Mouse (Mus musculus) heart, adult 9 months (tissue): ENCODE measurements at regions not wholly inside any gene's neighbourhood (a gene's known extent, or its start where the extent isn't known, plus 50 kb on each side); places are given as distances from the start of the nearest gene placed in this dataset.
"Not testable (repeated sequence)": the region's sequence is repeated elsewhere in the genome, so short reads cannot be mapped to it uniquely, and the experiment has no call there.

Experiments used
- DNase-seq, 2 experiments: peaks; one replicate each; pipeline ENCODE4 v3.0.0; 2022; ENCODE audit warnings: low spot score in 2 of 2

DNA sequence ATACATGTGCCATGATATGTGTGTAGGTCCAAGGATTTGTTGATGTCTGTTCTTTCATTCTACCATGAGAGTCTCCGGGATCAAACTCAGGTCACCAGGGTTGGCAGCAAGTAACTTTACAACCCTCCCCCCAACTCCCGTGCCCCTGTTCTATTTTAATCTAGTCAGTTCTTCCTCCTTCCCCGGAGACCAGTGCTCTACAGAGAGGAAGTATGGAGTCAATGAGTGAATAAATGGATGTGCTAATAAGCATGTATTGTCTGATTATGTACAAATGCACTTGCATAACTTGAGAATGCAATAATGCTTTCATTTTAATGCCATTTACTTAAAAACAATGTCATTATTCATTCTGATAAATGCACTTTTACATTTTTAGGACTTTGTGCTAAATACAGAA lies 79.1 kb upstream of the Tbl1xr1 start:
- no peak for DNase-seq

DNA sequence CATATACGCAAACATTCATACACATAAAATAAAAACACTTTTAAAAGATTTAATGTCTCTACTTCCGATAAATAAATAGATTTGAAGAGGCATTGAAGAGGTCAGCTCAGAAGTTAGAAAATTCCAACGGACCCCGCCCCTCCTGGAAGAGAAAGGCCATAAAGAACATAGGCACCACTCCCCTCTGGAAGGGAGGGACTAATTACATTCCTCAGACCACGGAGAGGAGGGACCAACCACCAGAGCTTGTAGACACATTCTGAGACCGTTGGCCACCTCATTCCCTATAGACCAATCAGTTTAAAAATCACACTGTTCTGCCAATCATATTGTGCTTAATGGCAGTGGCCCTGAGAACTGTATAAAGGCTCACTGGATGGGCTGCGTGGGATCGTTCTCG lies 71.0 kb upstream of the Tbl1xr1 start:
- DNase-seq, result no peak

DNA sequence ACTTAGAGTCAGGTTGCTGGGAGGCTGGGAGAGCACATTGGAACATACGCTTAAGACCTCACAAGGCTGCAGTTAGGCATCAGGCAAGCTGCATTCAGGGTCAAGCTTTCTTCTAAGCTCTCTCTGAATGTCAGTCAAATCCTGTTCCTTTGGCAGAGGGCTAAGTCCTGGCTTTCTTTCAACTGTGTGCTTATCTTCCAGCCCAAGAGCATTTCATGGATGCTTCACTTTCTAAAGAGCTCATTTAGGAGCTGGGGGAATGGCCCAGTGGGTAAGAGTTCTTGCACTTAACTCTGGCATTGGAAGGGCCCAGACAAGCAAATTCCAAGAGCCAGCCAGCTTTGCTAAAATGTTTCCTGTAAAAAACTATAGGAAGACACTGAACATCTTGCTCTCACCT lies 70.3 kb upstream of the Tbl1xr1 start:
- peak; percentile 41 to 65 for DNase-seq

DNA sequence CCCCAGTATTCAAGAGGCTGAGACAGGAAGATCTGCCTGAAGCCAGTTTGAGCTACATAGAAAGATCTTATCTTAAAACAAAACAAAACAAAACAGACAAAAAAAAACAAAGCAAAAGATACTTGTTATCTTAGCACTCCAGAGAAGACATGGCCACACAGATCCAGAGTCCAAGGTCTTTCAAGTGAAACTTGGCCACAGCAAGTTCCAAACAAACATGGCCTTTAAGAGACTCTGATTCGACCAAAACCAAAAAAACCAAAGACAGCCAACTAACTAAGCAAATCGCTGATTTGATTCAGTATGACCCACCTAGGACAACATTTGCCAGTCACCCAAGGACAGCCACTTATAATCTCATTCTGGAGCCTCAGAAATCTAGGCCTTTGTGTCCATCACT lies 69.8 kb upstream of the Tbl1xr1 start:
- DNase-seq, result no peak

DNA sequence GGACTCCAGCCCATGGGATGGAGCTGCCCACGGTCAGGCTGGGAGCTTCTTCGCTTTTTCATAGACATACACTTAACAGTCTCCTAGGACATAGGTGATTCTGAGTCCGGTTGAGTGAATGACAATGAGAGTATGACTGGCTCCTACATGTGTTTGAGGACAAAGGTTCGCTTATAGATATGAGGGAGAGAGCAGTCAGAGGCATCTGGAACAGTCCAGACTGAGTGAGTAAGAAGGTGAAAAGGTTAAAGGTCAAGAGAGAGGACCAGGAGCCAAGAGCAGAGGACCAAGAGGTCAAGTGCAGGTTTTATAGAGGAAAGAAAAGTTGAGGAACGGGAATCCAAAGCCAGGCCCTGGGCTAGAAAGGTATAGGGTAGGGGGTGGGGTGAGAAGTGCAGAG lies 68.7 kb upstream of the Tbl1xr1 start:
- DNase-seq, result no peak

DNA sequence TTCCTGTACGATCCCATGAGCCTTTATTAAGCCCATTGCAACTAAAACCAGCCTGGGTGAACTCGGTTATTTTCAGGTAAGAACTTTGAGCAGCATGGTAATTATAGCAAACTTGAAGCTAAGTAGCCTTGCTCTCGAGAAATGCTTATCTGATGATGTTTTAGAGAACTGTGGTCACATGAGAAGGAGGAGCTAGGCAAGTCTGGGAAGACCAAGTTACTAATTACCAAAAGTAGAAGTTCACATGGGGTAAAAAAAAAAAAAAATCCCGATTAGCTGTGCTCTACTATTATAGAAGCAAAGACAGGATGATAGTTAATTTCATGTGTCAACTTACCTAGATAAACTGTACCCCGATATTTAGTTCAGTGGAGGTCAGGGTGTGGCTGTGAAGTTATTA lies 68.0 kb upstream of the Tbl1xr1 start:
- no peak for DNase-seq

DNA sequence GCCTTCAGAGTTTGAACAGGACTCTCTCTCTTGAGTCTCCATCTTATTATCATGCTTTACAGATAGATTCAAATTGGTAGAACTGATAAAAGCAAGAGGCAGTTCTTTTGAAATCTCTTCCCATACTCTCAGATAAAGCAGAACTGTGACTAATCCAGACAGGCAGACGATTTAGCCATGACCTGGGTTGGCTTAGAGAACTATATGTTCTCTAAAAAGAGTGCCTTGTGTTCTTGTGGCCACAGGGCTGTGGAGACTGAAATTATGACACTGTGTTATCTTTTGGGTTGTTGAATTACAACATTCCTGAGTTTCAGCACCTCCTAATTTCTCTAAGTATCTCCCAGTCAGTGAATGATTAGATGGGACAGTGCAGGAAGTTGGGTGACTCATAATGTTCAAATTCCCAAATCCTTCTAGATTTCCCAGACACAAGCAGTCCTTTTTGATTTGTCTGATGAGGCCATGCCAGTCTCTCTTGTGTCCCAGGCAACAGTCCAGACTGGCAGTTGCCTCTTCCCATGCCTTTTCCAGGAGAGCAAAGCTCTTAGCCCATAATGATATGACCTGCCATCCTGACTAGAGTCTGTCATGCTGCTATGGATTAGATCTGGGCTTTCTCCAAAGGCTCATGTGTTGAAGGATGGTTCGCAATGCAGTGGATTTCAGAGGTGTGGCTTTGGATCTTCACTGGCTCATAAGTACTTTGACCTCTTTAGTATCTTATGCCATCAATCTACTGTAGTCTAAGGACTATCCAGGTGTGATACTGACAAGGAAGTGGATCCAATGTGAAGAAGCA lies 66.4 kb upstream of the Tbl1xr1 start:
- DNase-seq, result peak in 1 of 2 experiments; percentile 13

DNA sequence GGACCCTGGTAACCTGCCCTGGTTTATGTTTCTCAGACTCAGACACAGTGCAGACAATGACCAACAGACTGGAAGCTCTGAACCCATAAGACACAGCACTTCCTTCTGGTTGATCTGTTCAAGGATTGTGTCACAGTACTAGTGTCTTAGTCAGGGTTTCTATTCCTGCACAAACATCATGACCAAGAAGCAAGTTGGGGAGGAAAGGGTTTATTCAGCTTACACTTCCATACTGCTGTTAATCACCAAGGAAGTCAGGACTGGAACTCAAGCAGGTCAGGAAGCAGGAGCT lies 65.8 kb upstream of the Tbl1xr1 start:
- not testable (repeated sequence) for DNase-seq

DNA sequence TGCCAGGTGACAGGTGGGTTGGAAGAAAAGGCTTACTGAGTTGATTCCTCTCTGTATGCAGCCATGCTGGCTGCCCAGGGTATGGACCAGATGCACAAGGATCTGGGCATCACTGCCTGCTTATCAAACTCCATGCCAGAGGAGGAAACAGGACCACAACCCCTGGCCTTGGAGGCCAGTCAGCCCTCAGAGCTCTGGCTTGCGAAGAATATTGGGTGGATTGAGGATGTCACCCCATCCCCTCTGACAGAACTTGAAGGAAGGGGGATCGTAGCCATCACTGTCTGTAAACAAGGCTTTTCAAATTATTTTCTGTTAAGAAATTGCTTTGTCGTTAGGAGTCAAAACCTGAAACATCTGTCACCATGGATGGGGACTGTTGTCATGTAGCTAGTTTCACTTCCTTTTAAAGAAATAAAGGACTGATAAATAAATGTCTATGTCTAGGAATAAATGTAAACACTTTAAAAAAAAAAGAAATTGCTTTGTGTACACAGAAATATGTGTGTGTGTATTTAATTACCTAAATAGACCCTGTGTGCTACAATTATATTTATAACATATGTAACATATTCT lies 55.0 kb upstream of the Tbl1xr1 start:
- no peak for DNase-seq

DNA sequence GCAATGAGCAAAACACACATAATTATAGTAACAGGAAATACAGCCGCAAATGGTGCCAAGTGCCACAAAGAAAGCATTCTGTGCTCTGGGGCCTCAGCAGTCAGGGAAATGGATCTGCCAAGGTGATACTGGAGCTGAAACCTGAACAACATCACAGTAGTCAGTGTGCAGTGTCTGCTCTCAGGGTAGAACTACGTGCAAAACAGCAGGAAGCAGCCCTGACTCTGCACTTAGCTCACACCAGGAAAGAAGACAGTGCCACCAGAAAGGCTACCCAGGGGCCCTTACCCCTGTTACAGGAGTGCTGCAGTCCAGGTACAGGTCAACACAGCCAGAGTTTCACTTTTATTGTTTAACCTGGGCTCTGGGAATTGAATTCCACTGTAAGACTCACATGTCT lies 54.0 kb upstream of the Tbl1xr1 start:
- no peak for DNase-seq

DNA sequence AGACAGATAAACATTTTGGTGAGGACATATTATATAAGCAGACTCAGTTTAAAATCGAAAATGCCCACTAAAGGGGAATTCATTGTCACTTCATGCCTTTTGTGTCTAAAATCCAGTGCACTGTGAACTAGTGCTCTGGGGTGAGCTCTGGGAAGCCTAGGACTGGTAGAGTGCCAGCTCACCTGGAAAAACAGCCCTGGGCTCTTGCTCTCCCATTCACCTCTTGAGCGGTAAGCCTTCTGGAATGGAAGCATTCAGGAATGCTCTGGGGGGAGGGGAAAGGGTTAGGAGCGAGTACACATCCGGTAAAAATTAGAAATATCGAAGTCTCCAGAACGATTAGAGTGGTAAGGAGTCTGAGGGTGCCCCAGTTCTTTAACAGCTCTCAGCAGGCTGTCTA lies 53.4 kb upstream of the Tbl1xr1 start:
- no peak for DNase-seq

DNA sequence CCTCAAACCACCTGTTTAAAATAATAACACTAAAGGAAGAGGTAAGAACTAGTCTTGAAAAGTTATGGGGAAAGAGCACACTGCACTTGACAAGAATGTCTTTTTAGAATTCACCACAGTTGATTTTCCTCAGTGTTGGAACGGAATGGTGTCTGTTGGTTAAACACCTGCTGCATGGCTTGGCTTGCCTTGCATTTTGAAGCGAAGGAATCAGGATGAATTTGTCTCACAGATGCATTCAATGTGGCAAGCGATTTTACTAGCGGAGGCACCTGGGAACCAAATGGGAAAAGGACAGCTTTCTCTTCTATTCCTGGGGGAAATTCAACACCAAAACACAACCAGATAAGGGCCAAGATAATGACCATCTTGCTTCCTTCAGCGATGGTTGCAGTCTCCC lies 52.9 kb upstream of the Tbl1xr1 start:
- no peak for DNase-seq

DNA sequence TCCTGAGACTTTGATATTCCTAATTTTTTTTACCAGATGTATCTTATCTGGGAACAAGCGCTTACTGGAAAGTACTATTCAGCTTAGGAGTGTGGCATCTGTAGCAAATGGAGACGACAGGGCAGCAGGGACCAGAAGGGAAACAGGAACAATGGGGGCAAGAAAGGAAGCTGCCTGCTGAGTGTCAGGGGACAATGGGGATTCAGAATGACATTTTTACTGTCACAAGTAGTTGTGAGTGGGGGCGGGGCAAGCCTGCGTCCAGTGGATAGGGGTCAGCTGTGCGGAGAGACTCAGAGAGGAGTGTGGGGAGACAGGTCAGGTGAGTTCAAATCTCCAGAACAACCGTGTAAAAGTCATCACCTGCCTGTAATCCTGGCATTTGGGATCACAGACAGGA lies 52.3 kb upstream of the Tbl1xr1 start:
- DNase-seq, result no peak

DNA sequence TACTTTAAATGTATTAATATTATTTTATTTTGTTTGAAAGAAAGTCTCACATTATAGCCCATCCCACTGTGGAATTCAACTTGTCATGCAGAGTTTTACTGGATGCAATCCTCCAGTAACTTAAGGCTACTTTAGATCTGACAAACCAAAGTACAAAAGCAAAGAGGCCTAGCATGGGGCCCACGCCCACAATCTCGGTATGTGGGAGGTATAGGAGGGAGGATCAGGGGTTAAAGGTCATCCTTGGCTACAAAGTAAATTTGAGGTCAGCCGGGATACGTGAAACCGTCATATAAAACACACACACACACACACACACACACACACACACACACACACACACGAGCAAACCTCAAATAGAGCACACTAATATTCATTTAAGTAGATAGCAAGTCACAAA lies 51.3 kb upstream of the Tbl1xr1 start:
- no peak for DNase-seq

DNA sequence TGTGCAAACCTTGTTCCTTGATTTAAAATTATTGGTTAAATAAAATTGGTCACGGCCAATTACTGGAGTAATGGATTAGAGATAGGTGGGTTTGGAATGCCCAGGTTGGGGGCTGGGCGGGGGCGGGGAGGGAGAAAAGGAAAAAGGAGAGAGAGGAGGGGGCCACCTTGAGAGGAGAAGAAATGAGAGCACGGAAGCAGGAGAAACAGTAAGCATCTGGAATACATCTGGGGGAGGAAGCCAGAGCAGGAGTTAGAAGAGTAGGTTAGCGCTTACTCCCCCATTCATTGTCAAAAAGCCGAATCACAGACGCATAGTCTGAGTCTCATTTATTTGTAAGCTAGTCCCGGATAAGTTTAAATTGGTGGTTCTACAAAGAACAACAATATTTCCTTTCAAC lies 50.8 kb upstream of the Tbl1xr1 start:
- DNase-seq, result no peak
